Mouse (Mus musculus) liver, embryonic 16.5 days (tissue): ENCODE measurements around the gene Mcm10. TPM values are rescaled to one million over a fixed set of nuclear protein-coding genes. Genes with fewer than 3 reads are reported as not detected.

Experiments
- ATAC-seq: fragments of 200-750 bp; cut with Nextera tagmentation; 2 replicates; pipeline ENCODE4 v1.8.0; 2017; ENCODE audit warnings: low read depth, mild to moderate bottlenecking, moderate number of reproducible peaks, moderate library complexity
- H3K27ac ChIP-seq: fragments of 300-500 bp; sonication (generic); 2 replicates; pipeline ENCODE4 v1.5.1; 2014; ENCODE audit warnings: mild to moderate bottlenecking, low read length
- H3K27me3 ChIP-seq: fragments of 300-500 bp; sonication (generic); 2 replicates; pipeline ENCODE4 v1.6.1; 2014; ENCODE audit warnings: low read depth, low read length, mixed read lengths; ENCODE audit not compliant: control insufficient read depth, insufficient read depth
- H3K36me3 ChIP-seq: fragments of 300-500 bp; sonication (generic); 2 replicates; pipeline ENCODE4 v1.6.1; 2014; ENCODE audit warnings: mild to moderate bottlenecking; ENCODE audit not compliant: control insufficient read depth, insufficient read depth
- H3K4me1 ChIP-seq: fragments of 300-500 bp; sonication (generic); 2 replicates; pipeline ENCODE4 v1.6.1; 2014; ENCODE audit warnings: low read depth, low read length, mixed read lengths; ENCODE audit not compliant: control insufficient read depth
- H3K4me2 ChIP-seq: fragments of 300-500 bp; sonication (generic); 2 replicates; pipeline ENCODE4 v1.6.1; 2014; ENCODE audit warnings: low read depth, low read length, mixed read lengths
- H3K4me3 ChIP-seq: fragments of 300-500 bp; sonication (generic); 2 replicates; pipeline ENCODE4 v1.5.1; 2014; ENCODE audit warnings: low read depth, mild to moderate bottlenecking, low read length
- H3K9ac ChIP-seq: fragments of 300-500 bp; sonication (generic); 2 replicates; pipeline ENCODE4 v1.6.1; 2014; ENCODE audit warnings: low read depth, low read length
- H3K9me3 ChIP-seq: fragments of 300-500 bp; sonication (generic); replicated peaks from 2 replicates; pipeline ENCODE4 v1.6.1; 2016; ENCODE audit warnings: low read length; ENCODE audit not compliant: control insufficient read depth
- WGBS: fragments of 180-500 bp; shearing (Covaris S2); extraction: QIAGEN DNeasy Blood & Tissue Kit; methylation state at CpG from one replicate; pipeline ENCODE4 v1.1.7; 2014; ENCODE audit not compliant: insufficient replicate concordance; 5-methylcytosine and 5-hydroxymethylcytosine counted together
- polyA plus RNA-seq: library from polyadenylated mRNA; unstranded; fragments of >200 nt; fragmentation: Nextera tagmentation; extraction: Ambion mirVana; gene quantifications from 2 replicates; pipeline ENCODE4 v1.2.1, GENCODE M21; 2015

Gene Mcm10
- 29.8 and 30.3 TPM in 2 replicates for polyA plus RNA-seq

DNA sequence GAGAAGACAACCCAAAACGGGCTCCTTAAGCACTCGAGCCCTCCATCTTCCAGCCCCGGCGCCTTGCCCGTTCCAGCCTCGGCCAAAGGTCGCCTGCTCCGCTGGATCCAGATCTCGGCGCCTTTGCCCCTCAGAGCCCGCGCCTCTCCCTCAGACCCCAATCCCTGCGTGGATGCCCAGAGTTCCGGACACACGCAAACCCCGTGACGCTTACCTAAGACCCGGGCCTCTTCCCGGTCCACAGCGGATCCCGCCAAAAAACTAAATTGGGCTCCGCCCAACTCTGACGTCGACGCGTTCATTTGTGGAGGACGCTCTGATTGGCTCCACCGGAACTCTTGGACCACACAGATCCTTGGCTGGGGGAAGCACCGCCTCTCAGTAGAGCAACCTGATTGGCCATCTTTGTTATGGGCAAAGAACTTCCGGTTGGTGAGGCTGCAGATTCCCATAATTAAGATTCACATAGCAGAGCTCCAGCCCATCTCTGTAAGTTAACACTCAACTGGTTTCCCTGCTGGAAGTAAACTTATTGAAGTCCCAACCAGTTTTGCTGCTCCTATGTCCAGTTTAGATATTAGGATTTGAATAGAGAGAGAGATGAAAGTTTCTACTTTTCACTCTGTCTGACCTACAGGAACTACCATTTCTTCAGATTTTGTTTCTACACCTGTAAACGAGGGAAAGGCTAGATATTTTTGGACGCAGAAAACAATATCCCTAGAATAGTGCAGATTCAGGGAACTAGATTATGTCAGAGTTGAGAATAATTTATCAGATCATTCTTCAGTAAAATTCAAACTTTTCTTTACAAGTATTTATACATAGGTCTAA lies at the start of gene Mcm10:
Gene Mcm10, minus strand, starts transcription at position 301 of the 834 bp plus-strand sequence.
- H3K4me1 ChIP-seq = peaks cover 14% of the 10 kb centered on the region
- peak within 1 kb of the TSS; percentile 93 for H3K4me3 ChIP-seq
- H3K36me3 ChIP-seq = peaks cover 13% of the 10 kb centered on the region
- peak within 1 kb of the TSS; percentile 76 for H3K9ac ChIP-seq
- H3K9me3 ChIP-seq = no peaks in the 10 kb centered on the region
- H3K4me2 ChIP-seq = peak within 1 kb of the TSS; percentile 61
- peak within 1 kb of the TSS; percentile 50 for H3K27ac ChIP-seq
- 2% methylated on average over 32 of the region's 32 CpGs for WGBS
- H3K27me3 ChIP-seq = no peaks in the 10 kb centered on the region
- peak; percentile 100 for ATAC-seq

GRCm38 (mm10) chr2:5061133-5061708 lies 48.6 kb upstream of the Mcm10 start:
- ATAC-seq = no peak
- Histone ChIP-seq H3K27me3 (no peaks in the 10 kb centered on the region), H3K4me3 (no peak overlapping the region), H3K4me1 (peaks cover 16% of the 10 kb centered on the region), H3K9me3 (no peaks in the 10 kb centered on the region), H3K9ac (no peak overlapping the region), H3K36me3 (no peaks in the 10 kb centered on the region), H3K27ac (0 out of 2 replicates have a peak overlapping the region, but pooled peaks have one; percentile 16), H3K4me2 (peak overlapping the region; percentile 21)
- WGBS = 54% methylated on average over 8 of the region's 8 CpGs

GRCm38 (mm10) chr2:5059997-5060396 lies 47.4 kb upstream of the Mcm10 start:
- no peak for ATAC-seq
- Histone ChIP-seq H3K4me3 (no peak overlapping the region), H3K9me3 (no peaks in the 10 kb centered on the region), H3K27me3 (no peaks in the 10 kb centered on the region), H3K4me1 (peaks cover 16% of the 10 kb centered on the region), H3K9ac (no peak overlapping the region), H3K4me2 (no peak overlapping the region), H3K27ac (no peak overlapping the region), H3K36me3 (no peaks in the 10 kb centered on the region)
- 84% methylated on average over 4 of the region's 4 CpGs for WGBS

- Histone ChIP-seq H3K27ac (no peak overlapping the region), H3K4me2 (no peak overlapping the region), H3K9ac (no peak overlapping the region), H3K4me3 (no peak overlapping the region), H3K4me1 (peaks cover 11% of the 10 kb centered on the region), H3K9me3 (no peaks in the 10 kb centered on the region), H3K36me3 (no peaks in the 10 kb centered on the region; the same call in none of the 2 replicates), H3K27me3 (no peaks in the 10 kb centered on the region)
- 63% methylated on average over 5 of the region's 5 CpGs for WGBS
- no peak for ATAC-seq
These were observed 45.8 kb upstream of the Mcm10 start for GRCm38 (mm10) chr2:5058436-5058835.

- no peak overlapping the region for H3K4me2 ChIP-seq
- no peaks in the 10 kb centered on the region; the same call in none of the 2 replicates for H3K4me1 ChIP-seq
- peak; percentile 51; the same call in 1 of the 2 replicates for ATAC-seq
- no peak overlapping the region for H3K27ac ChIP-seq
- H3K4me3 ChIP-seq = no peak overlapping the region
- no peaks in the 10 kb centered on the region for H3K9me3 ChIP-seq
- peaks cover 8% of the 10 kb centered on the region for H3K36me3 ChIP-seq
- no peaks in the 10 kb centered on the region for H3K27me3 ChIP-seq
- 32% methylated on average over 2 of the region's 2 CpGs for WGBS
- no peak overlapping the region for H3K9ac ChIP-seq
These were observed 38.0 kb upstream of the Mcm10 start for GRCm38 (mm10) chr2:5050562-5050961.

DNA sequence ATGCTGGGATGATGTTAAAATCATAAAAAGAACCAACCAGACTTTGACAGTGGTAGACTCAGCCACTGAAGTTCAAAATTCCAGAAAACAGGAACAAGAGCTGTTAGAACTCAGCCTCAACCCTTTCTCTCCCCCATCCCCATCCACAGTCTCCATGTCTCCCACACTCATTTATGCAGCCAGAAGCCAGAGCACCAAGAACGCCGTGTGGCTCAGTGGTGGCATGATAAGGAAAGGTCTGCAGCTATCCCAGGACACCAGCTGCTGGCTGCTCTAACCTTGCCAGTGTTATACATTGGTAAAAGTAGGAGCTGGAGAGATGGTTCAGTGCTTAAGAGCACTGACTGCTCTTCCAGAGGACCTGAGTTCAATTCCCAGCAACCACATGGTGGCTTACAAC lies 34.4 kb upstream of the Mcm10 start:
- no peaks in the 10 kb centered on the region for H3K27me3 ChIP-seq
- 34% methylated on average over 2 of the region's 2 CpGs for WGBS
- H3K9ac ChIP-seq = no peak overlapping the region
- H3K27ac ChIP-seq = no peak overlapping the region
- H3K36me3 ChIP-seq = peaks cover 3% of the 10 kb centered on the region
- H3K4me1 ChIP-seq = peaks cover 29% of the 10 kb centered on the region
- no peaks in the 10 kb centered on the region for H3K9me3 ChIP-seq
- no peak overlapping the region for H3K4me3 ChIP-seq
- no peak for ATAC-seq
- no peak overlapping the region for H3K4me2 ChIP-seq

DNA sequence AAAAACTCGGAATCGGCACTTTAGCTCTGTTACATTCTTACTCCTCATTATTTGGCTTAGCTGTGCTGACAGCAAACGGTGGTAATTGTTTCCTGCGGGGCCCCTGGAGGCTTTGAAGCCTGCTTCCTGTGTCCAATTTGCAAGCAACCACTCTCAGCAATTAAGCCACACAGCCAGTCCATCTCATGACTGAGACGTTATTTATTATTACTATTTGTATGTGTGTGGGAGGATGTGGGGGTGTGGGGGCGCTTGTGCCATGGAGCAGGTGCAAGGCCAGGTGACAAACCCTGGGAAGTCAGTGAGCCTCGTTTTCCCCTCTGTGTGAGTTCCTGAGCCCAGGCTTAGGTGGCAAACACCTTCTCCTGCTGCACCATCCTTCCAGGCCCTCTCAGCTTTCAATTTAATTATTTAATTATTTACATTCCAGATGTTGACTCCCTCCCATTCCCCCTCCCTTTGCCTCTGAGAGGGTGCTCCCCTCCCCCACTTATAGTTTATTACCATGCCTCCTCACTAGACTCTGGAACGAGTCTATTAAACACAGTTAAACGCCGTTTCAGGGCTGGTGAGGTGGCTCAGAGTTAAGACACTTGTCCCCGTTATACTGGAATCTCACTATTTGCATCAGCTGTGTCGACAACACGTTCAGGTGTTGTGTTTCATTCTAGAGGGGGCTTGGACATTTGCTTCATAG lies 32.8 kb upstream of the Mcm10 start:
- H3K4me2 ChIP-seq = no peak overlapping the region
- H3K9me3 ChIP-seq = no peaks in the 10 kb centered on the region
- no peak overlapping the region for H3K27ac ChIP-seq
- no peak for ATAC-seq
- 39% methylated on average over 13 of the region's 13 CpGs for WGBS
- H3K9ac ChIP-seq = no peak overlapping the region
- H3K4me1 ChIP-seq = peaks cover 41% of the 10 kb centered on the region
- no peak overlapping the region for H3K4me3 ChIP-seq
- H3K27me3 ChIP-seq = no peaks in the 10 kb centered on the region
- peaks cover 6% of the 10 kb centered on the region for H3K36me3 ChIP-seq

DNA sequence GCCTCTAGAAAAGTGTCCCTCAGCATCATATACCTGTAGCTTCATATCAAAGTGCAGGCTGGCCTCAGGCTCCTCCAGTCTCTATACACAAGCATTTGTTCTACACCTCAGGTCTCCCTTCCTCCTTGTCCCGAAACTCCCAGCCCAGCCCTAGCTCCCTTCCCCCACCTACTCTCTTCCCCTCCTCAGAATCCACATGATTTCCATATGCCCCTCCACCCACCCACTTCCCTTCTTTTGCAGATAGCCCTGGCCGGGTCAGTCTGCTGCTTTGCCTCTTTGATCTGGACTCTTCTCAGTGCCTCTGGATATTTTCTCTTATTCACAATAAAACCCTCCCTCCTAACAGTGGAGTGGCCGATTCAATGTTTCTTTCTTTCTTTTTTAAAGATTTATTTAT lies 31.7 kb upstream of the Mcm10 start:
- peaks cover 10% of the 10 kb centered on the region for H3K36me3 ChIP-seq
- 46% methylated on average over 3 of the region's 3 CpGs for WGBS
- H3K27me3 ChIP-seq = no peaks in the 10 kb centered on the region
- peaks cover 45% of the 10 kb centered on the region for H3K4me1 ChIP-seq
- H3K4me2 ChIP-seq = no peak overlapping the region
- no peak overlapping the region for H3K9ac ChIP-seq
- no peak for ATAC-seq
- H3K9me3 ChIP-seq = no peaks in the 10 kb centered on the region
- no peak overlapping the region for H3K27ac ChIP-seq
- no peak overlapping the region for H3K4me3 ChIP-seq

DNA sequence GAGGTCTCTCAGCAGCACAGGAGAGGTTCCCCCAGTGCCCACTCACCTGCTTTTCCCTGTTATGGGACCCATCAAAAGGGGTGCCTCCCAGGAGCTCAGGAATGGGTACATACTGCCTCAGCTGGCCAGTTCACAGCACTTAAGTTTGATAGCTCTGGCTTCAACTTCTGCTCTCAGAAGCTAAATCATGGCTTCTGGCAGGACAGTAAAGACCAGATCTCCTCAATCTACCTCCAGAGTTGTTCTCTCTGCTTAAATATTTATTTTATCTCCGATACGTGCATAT lies 30.8 kb upstream of the Mcm10 start:
- Histone ChIP-seq H3K36me3 (peaks cover 10% of the 10 kb centered on the region), H3K4me1 (peaks cover 45% of the 10 kb centered on the region), H3K4me3 (no peak overlapping the region), H3K27me3 (no peaks in the 10 kb centered on the region), H3K9me3 (no peaks in the 10 kb centered on the region), H3K27ac (peak overlapping the region; percentile 75), H3K4me2 (peak overlapping the region; percentile 38), H3K9ac (peak overlapping the region; percentile 47; the same call in 1 of the 2 replicates)
- WGBS = 71% methylated on average over 2 of the region's 2 CpGs
- ATAC-seq = no peak
